Mouse (Mus musculus) liver, adult 2 months (tissue): ENCODE measurements around the gene Gm13278.
A peak's percentile ranks its signal among the peaks of the same experiment; 100 is the strongest.
"Not testable (repeated sequence)": the region's sequence is repeated elsewhere in the genome, so short reads cannot be mapped to it uniquely, and the experiment has no call there.

Experiments
- CTCF ChIP-seq: fragments of 200-500 bp; IDR thresholded peaks from 2 replicates; pipeline ENCODE4 v1.5.1; 2011; ENCODE audit warnings: low read depth, low read length, control low read depth
- POLR2A ChIP-seq: fragments of 200-500 bp; IDR thresholded peaks from 2 replicates; pipeline ENCODE4 v1.6.1; 2011; ENCODE audit warnings: low read length, control low read depth; ENCODE audit not compliant: insufficient read depth; ENCODE audit errors: extremely low read depth

DNA sequence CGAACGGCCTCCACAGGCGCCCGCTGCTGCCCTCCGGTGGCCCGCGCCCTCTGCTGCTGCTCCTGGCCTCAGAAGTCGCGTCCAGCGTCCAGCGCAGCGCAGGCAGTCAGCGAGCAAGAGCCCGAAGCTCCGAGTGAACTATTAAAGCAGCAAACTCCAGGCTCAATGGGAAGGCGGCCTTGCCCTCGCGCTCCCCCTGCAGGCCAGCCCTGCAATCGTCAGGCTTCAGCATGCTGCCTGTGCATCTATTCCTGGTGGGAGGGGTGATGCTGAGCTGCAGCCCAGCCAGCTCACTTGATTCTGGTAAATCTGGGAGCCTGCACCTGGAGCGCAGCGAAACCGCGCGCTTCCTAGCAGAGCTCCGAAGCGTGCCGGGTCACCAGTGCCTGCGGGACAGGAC, 2.9 kb upstream of the Gm13278 start, which contains the start of gene Gm13277:
- TF ChIP-seq CTCF, result peak; percentile 53
- TF ChIP-seq POLR2A, result not testable (repeated sequence)
